Mouse (Mus musculus): ENCODE results near the gene Sema4a.

- TF ChIP-seq CTCF (conservative IDR thresholded peaks at IDR 0.05; ENCODE audit: low read length), result no peak
- no peak for TF ChIP-seq NANOG (IDR thresholded peaks at IDR 0.05; ENCODE audit: borderline replicate concordance, low read length)
- TF ChIP-seq POU5F1 (IDR thresholded peaks at IDR 0.05; ENCODE audit: borderline replicate concordance, low read length), result no peak
Observed at GRCm38 (mm10) chr3:88453986-88454385, 7.0 kb downstream of the Sema4a start.

All from E14TG2a.4 (cell line).